Mouse (Mus musculus) hematopoietic stem cell, adult 5-6 weeks (primary cell): ENCODE results near the gene Aqp12. TPM values are rescaled to one million over a fixed set of nuclear protein-coding genes. Genes with fewer than 3 reads are reported as not detected.

Experiments used
- ATAC-seq, 2 experiments: fragments of 125-278 bp in 1 of 2; replicated peaks in 1 of 2; 2 replicates each; pipeline ENCODE4 v1.8.0; 2016 to 2017; ENCODE audit warnings: inconsistent platforms in 2 of 2, mild to moderate bottlenecking in 2 of 2, moderate number of reproducible peaks in 2 of 2, low read depth in 1 of 2, moderate TSS enrichment in 1 of 2; ENCODE audit not compliant: low FRiP score in 2 of 2, poor library complexity in 2 of 2, severe bottlenecking in 2 of 2, insufficient read depth in 1 of 2, low TSS enrichment in 1 of 2
- total RNA-seq: library from RNA; stranded (forward); fragments of 172-1452, 232-1000 nt; gene quantifications from 2 replicates; pipeline ENCODE4 v1.2.3, GENCODE M21; 2017

Aqp12 gene
- total RNA-seq, 1 experiment from 2014 or later, result not detected

GRCm38 (mm10) chr1:93009196-93009595 is 3.1 kb downstream of the Aqp12 start:
- ATAC-seq, result no peak

- ATAC-seq, result 0 out of 4 replicates have a peak, but pooled peaks of 1 of the 2 experiments have one; percentile 23
Observed at GRCm38 (mm10) chr1:93010731-93011130, 4.6 kb downstream of the Aqp12 start.

GRCm38 (mm10) chr1:93012103-93012585 is 6.0 kb downstream of the Aqp12 start:
- ATAC-seq, result no peak

- ATAC-seq, result no peak
Observed at GRCm38 (mm10) chr1:93013367-93013766, 7.2 kb downstream of the Aqp12 start.

- ATAC-seq, result peak; percentile 70 to 88; a peak in 3 of 4 replicates
Observed at GRCm38 (mm10) chr1:93014460-93014859, 8.3 kb downstream of the Aqp12 start.

GRCm38 (mm10) chr1:93015136-93015535 is 9.0 kb downstream of the Aqp12 start:
- ATAC-seq, result no peak

- no peak for ATAC-seq
Observed at GRCm38 (mm10) chr1:93018716-93019115, 12.6 kb downstream of the Aqp12 start.

GRCm38 (mm10) chr1:93020602-93021001 is 14.5 kb downstream of the Aqp12 start:
- no peak for ATAC-seq

GRCm38 (mm10) chr1:93026600-93026999 is 20.5 kb downstream of the Aqp12 start:
- no peak for ATAC-seq

GRCm38 (mm10) chr1:93029387-93029786 is 23.3 kb downstream of the Aqp12 start:
- ATAC-seq, result peak in 1 of 2 experiments; percentile 50; a peak in 1 of 4 replicates

GRCm38 (mm10) chr1:93030060-93030459 is 23.9 kb downstream of the Aqp12 start:
- ATAC-seq, result no peak

- no peak for ATAC-seq
Observed at GRCm38 (mm10) chr1:93031199-93031598, 25.1 kb downstream of the Aqp12 start.

- no peak for ATAC-seq
Observed at GRCm38 (mm10) chr1:93033989-93034388, 27.9 kb downstream of the Aqp12 start.

- ATAC-seq, result no peak
Observed at GRCm38 (mm10) chr1:93035981-93036380, 29.8 kb downstream of the Aqp12 start.

GRCm38 (mm10) chr1:93046153-93046789 is 40.1 kb downstream of the Aqp12 start:
- ATAC-seq, result no peak

- ATAC-seq, result 0 out of 4 replicates have a peak, but pooled peaks of 1 of the 2 experiments have one; percentile 12
Observed at GRCm38 (mm10) chr1:93050071-93050470, 43.9 kb downstream of the Aqp12 start.

GRCm38 (mm10) chr1:93051124-93051833 is 45.1 kb downstream of the Aqp12 start:
- no peak for ATAC-seq
